Mouse (Mus musculus): Measurements from ENCODE around the gene Sp8. TPM values are rescaled to one million over a fixed set of nuclear protein-coding genes. Genes with fewer than 3 reads are reported as not detected.

The Sp8 gene
- polyA plus RNA-seq, 1 experiment, result not detected

- Histone ChIP-seq H3K4me3 (ENCODE audit: insufficient read depth, low read depth, low read length) (no peak overlapping the region), H3K27ac (ENCODE audit: insufficient read depth, low read depth, low read length) (peak overlapping the region; percentile 70), H3K4me1 (ENCODE audit: control insufficient read depth, insufficient read depth, low read length) (peaks cover 4% of the 10 kb centered on the region; the same call in 1 of the 2 replicates)
- WGBS, result 12% methylated on average over 15 of the region's 15 CpGs
- no peak for TF ChIP-seq CTCF (IDR thresholded peaks at IDR 0.05; ENCODE audit: insufficient read depth, low read depth, low read length)
- TF ChIP-seq POLR2A (IDR thresholded peaks at IDR 0.05; ENCODE audit: insufficient read depth, low read depth, low read length), result no peak
Observed at GRCm38 (mm10) chr12:118840301-118840700, 5.8 kb upstream of the Sp8 start.

- H3K4me3 ChIP-seq (ENCODE audit: insufficient read depth, low read depth, low read length), result no peak overlapping the region
- H3K4me1 ChIP-seq (ENCODE audit: control insufficient read depth, insufficient read depth, low read length), result peaks cover 4% of the 10 kb centered on the region; the same call in 1 of the 2 replicates
- 9% methylated on average over 12 of the region's 12 CpGs for WGBS
- TF ChIP-seq POLR2A (IDR thresholded peaks at IDR 0.05; ENCODE audit: insufficient read depth, low read depth, low read length) (no peak), CTCF (IDR thresholded peaks at IDR 0.05; ENCODE audit: insufficient read depth, low read depth, low read length) (no peak)
- H3K27ac ChIP-seq (ENCODE audit: insufficient read depth, low read depth, low read length), result peak overlapping the region; percentile 74
Observed at GRCm38 (mm10) chr12:118840861-118841260, 5.3 kb upstream of the Sp8 start.

- peaks cover 4% of the 10 kb centered on the region; the same call in 1 of the 2 replicates for H3K4me1 ChIP-seq (ENCODE audit: control insufficient read depth, insufficient read depth, low read length)
- TF ChIP-seq POLR2A (IDR thresholded peaks at IDR 0.05; ENCODE audit: insufficient read depth, low read depth, low read length) (no peak), CTCF (IDR thresholded peaks at IDR 0.05; ENCODE audit: insufficient read depth, low read depth, low read length) (no peak)
- WGBS, result 19% methylated on average over 5 of the region's 5 CpGs
- peak overlapping the region; percentile 74 for H3K27ac ChIP-seq (ENCODE audit: insufficient read depth, low read depth, low read length)
- H3K4me3 ChIP-seq (ENCODE audit: insufficient read depth, low read depth, low read length), result no peak overlapping the region
Observed at GRCm38 (mm10) chr12:118841381-118841922, 4.7 kb upstream of the Sp8 start.

- no peak for TF ChIP-seq POLR2A (IDR thresholded peaks at IDR 0.05; ENCODE audit: insufficient read depth, low read depth, low read length)
- Histone ChIP-seq H3K27ac (ENCODE audit: insufficient read depth, low read depth, low read length) (peak overlapping the region; percentile 99), H3K4me1 (ENCODE audit: control insufficient read depth, insufficient read depth, low read length) (peaks cover 4% of the 10 kb centered on the region; the same call in 1 of the 2 replicates), H3K4me3 (ENCODE audit: insufficient read depth, low read depth, low read length) (no peak overlapping the region)
- 33% methylated on average over 6 of the region's 6 CpGs for WGBS
Observed at GRCm38 (mm10) chr12:118841971-118842550, 4.1 kb upstream of the Sp8 start.

GRCm38 (mm10) chr12:118842671-118843411, 3.3 kb upstream of the Sp8 start:
- WGBS, result 4% methylated on average over 33 of the region's 33 CpGs
- H3K4me1 ChIP-seq (ENCODE audit: control insufficient read depth, insufficient read depth, low read length), result no peaks in the 10 kb centered on the region
- peak overlapping the region; percentile 99 for H3K27ac ChIP-seq (ENCODE audit: insufficient read depth, low read depth, low read length)
- peak overlapping the region; percentile 51 for H3K4me3 ChIP-seq (ENCODE audit: insufficient read depth, low read depth, low read length)
- no peak for TF ChIP-seq CTCF (IDR thresholded peaks at IDR 0.05; ENCODE audit: insufficient read depth, low read depth, low read length)
- no peak for TF ChIP-seq POLR2A (IDR thresholded peaks at IDR 0.05; ENCODE audit: insufficient read depth, low read depth, low read length)

GRCm38 (mm10) chr12:118844111-118844510, 2.0 kb upstream of the Sp8 start:
- Histone ChIP-seq H3K4me3 (ENCODE audit: insufficient read depth, low read depth, low read length) (no peak overlapping the region), H3K4me1 (ENCODE audit: control insufficient read depth, insufficient read depth, low read length) (no peaks in the 10 kb centered on the region; the same call in 1 of the 2 replicates), H3K27ac (ENCODE audit: insufficient read depth, low read depth, low read length) (peak overlapping the region; percentile 99; the same call in 1 of the 2 replicates)
- TF ChIP-seq CTCF (IDR thresholded peaks at IDR 0.05; ENCODE audit: insufficient read depth, low read depth, low read length), result no peak
- no peak for TF ChIP-seq POLR2A (IDR thresholded peaks at IDR 0.05; ENCODE audit: insufficient read depth, low read depth, low read length)

GRCm38 (mm10) chr12:118844841-118845240, 1.3 kb upstream of the Sp8 start:
- no peak for TF ChIP-seq CTCF (IDR thresholded peaks at IDR 0.05; ENCODE audit: insufficient read depth, low read depth, low read length)
- no peak for TF ChIP-seq POLR2A (IDR thresholded peaks at IDR 0.05; ENCODE audit: insufficient read depth, low read depth, low read length)
- WGBS, result 14% methylated on average over 3 of the region's 3 CpGs
- H3K27ac ChIP-seq (ENCODE audit: insufficient read depth, low read depth, low read length), result no peak overlapping the region
- H3K4me1 ChIP-seq (ENCODE audit: control insufficient read depth, insufficient read depth, low read length), result no peaks in the 10 kb centered on the region; the same call in 1 of the 2 replicates
- H3K4me3 ChIP-seq (ENCODE audit: insufficient read depth, low read depth, low read length), result no peak overlapping the region

GRCm38 (mm10) chr12:118845351-118845750, 778 bp upstream of the Sp8 start:
- no peak for TF ChIP-seq POLR2A (IDR thresholded peaks at IDR 0.05; ENCODE audit: insufficient read depth, low read depth, low read length)
- no peak for TF ChIP-seq CTCF (IDR thresholded peaks at IDR 0.05; ENCODE audit: insufficient read depth, low read depth, low read length)
- WGBS, result 16% methylated on average over 3 of the region's 3 CpGs
- H3K27ac ChIP-seq (ENCODE audit: insufficient read depth, low read depth, low read length), result no peak overlapping the region
- H3K4me1 ChIP-seq (ENCODE audit: control insufficient read depth, insufficient read depth, low read length), result no peaks in the 10 kb centered on the region; the same call in 1 of the 2 replicates
- H3K4me3 ChIP-seq (ENCODE audit: insufficient read depth, low read depth, low read length), result no peak overlapping the region
